Mouse (Mus musculus): ENCODE measurements around the gene Maats1. TPM values are rescaled to one million over a fixed set of nuclear protein-coding genes. Genes with fewer than 3 reads are reported as not detected.

Gene Maats1
- total and polyA plus RNA-seq, 3 experiments, result 0.03 TPM; not detected in 2

DNA sequence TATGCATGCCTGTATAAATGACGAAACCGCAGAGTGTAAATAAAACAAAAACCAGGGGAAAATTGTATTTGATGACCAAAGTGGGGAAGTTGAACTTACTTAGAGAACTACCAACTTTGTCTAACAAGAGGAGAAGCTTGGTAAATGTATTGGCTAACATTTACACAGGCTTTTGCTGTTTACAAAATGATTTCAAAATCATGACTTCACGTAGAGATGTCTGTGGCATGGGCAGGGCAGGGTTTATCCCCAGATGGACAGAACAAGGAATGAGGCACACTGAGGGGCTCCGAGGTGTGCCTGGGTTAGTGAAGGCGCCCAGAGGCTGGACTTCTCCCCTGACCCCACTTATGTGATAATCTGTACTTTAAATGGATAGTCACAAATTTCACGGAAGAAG is 54.6 kb downstream of the Maats1 start:
- no peak for DNase-seq (ENCODE audit: low read depth, low spot score)
- no peaks in the 10 kb centered on the region for H3K79me2 ChIP-seq (ENCODE audit: control insufficient read depth, insufficient read depth, low read length, poor library complexity)
- H3K27ac ChIP-seq (ENCODE audit: control insufficient read depth, low read depth, low read length), result no peak overlapping the region
- no peaks in the 10 kb centered on the region for H3K9me3 ChIP-seq (replicated peaks; ENCODE audit: insufficient read depth, low read length)
- no peaks in the 10 kb centered on the region for H3K4me1 ChIP-seq (ENCODE audit: control insufficient read depth in 1 of 2, insufficient read depth in 2 of 2, low read length in 2 of 2)
- no peak overlapping the region for H3K9ac ChIP-seq (ENCODE audit: control insufficient read depth, low read depth, low read length, poor library complexity, severe bottlenecking)
- H3K36me3 ChIP-seq (ENCODE audit: control insufficient read depth in 1 of 2, insufficient read depth in 2 of 2, low read length in 2 of 2), result no peaks in the 10 kb centered on the region
- TF ChIP-seq POLR2A (IDR thresholded peaks at IDR 0.05; ENCODE audit: control insufficient read depth in 1 of 2, insufficient read depth in 1 of 2, low read depth in 1 of 2, low read length in 2 of 2, poor library complexity in 1 of 2) (no peak), POLR2AphosphoS5 (IDR thresholded peaks at IDR 0.05; ENCODE audit: borderline replicate concordance, low read depth, low read length) (no peak), RAD21 (IDR thresholded peaks at IDR 0.05; ENCODE audit: low read depth, low read length) (no peak), MXI1 (IDR thresholded peaks at IDR 0.05; ENCODE audit: low read depth, low read length) (no peak), MAZ (IDR thresholded peaks at IDR 0.05; ENCODE audit: low read depth, low read length) (no peak), EP300 (IDR thresholded peaks at IDR 0.05; ENCODE audit: low read depth in 1 of 2, low read length in 2 of 2) (no peak), MAFK (IDR thresholded peaks at IDR 0.05; ENCODE audit: borderline replicate concordance, low read depth, low read length) (no peak), UBTF (IDR thresholded peaks at IDR 0.05; ENCODE audit: borderline replicate concordance, insufficient read depth, low read depth, low read length) (no peak), MAX (IDR thresholded peaks at IDR 0.05; ENCODE audit: low read length) (no peak), SIN3A (IDR thresholded peaks at IDR 0.05; ENCODE audit: low read length) (no peak), TCF12 (IDR thresholded peaks at IDR 0.05; ENCODE audit: low read depth, low read length) (no peak), GATA1 (IDR thresholded peaks at IDR 0.05; ENCODE audit: low read depth, low read length) (no peak), KAT2A (conservative IDR thresholded peaks at IDR 0.05; ENCODE audit: low read depth, low read length) (no peak), BHLHE40 (IDR thresholded peaks at IDR 0.05; ENCODE audit: borderline replicate concordance, low read depth, low read length) (no peak), ZMIZ1 (IDR thresholded peaks at IDR 0.05; ENCODE audit: low read depth, low read length) (no peak), RCOR1 (IDR thresholded peaks at IDR 0.05; ENCODE audit: low read depth, low read length) (no peak), JUND (IDR thresholded peaks at IDR 0.05; ENCODE audit: low read depth, low read length) (no peak)
- H3K27me3 ChIP-seq (ENCODE audit: control insufficient read depth in 1 of 2, insufficient read depth in 2 of 2, low read length in 2 of 2), result peaks cover 2 to 3% of the 10 kb centered on the region in 2 experiments; a peak in 3 of 4 replicates
- H3K4me3 ChIP-seq (ENCODE audit: control insufficient read depth in 1 of 2, insufficient read depth in 1 of 2, low read depth in 2 of 2, low read length in 2 of 2), result no peak overlapping the region

DNA sequence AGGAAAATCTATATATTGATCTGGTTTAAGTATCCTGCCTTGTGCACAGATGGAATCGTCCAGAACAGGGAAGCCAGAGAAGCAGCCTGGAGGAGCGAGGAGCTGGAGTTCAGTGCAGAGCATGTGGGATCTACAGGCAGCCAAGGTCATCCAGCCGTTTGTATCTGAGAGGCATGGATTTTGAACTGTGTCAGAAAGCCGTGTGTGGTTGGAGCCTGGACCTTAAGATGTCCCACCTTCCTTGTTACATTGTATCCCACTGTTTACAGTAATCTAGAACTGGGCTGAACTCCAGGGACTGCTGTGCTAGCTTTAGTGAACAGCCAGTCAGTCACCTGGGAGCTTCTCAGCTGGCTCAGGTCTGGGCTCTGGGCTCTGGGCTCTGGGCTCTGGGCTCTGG is 55.4 kb downstream of the Maats1 start:
- Histone ChIP-seq H3K9me3 (replicated peaks; ENCODE audit: insufficient read depth, low read length) (no peaks in the 10 kb centered on the region), H3K36me3 (ENCODE audit: control insufficient read depth in 1 of 2, insufficient read depth in 2 of 2, low read length in 2 of 2) (no peaks in the 10 kb centered on the region), H3K79me2 (ENCODE audit: control insufficient read depth, insufficient read depth, low read length, poor library complexity) (no peaks in the 10 kb centered on the region), H3K4me1 (ENCODE audit: control insufficient read depth in 1 of 2, insufficient read depth in 2 of 2, low read length in 2 of 2) (no peaks in the 10 kb centered on the region), H3K4me3 (ENCODE audit: control insufficient read depth in 1 of 2, insufficient read depth in 1 of 2, low read depth in 2 of 2, low read length in 2 of 2) (no peak overlapping the region), H3K9ac (ENCODE audit: control insufficient read depth, low read depth, low read length, poor library complexity, severe bottlenecking) (no peak overlapping the region), H3K27me3 (ENCODE audit: control insufficient read depth in 1 of 2, insufficient read depth in 2 of 2, low read length in 2 of 2) (peaks cover 2 to 5% of the 10 kb centered on the region in 2 experiments), H3K27ac (ENCODE audit: control insufficient read depth, low read depth, low read length) (no peak overlapping the region)
- TF ChIP-seq KAT2A (conservative IDR thresholded peaks at IDR 0.05; ENCODE audit: low read depth, low read length) (no peak), TCF12 (IDR thresholded peaks at IDR 0.05; ENCODE audit: low read depth, low read length) (no peak), POLR2A (IDR thresholded peaks at IDR 0.05; ENCODE audit: control insufficient read depth in 1 of 2, insufficient read depth in 1 of 2, low read depth in 1 of 2, low read length in 2 of 2, poor library complexity in 1 of 2) (no peak), HCFC1 (IDR thresholded peaks at IDR 0.05; ENCODE audit: low read depth, low read length) (no peak), POLR2AphosphoS5 (IDR thresholded peaks at IDR 0.05; ENCODE audit: borderline replicate concordance, low read depth, low read length) (no peak), MEF2A (IDR thresholded peaks at IDR 0.05; ENCODE audit: extremely low read depth, insufficient replicate concordance, low read depth, low read length, poor library complexity, severe bottlenecking) (no peak), GATA1 (IDR thresholded peaks at IDR 0.05; ENCODE audit: low read depth, low read length) (no peak), USF2 (IDR thresholded peaks at IDR 0.05; ENCODE audit: borderline replicate concordance in 1 of 2, insufficient read depth in 1 of 2, low read depth in 1 of 2, low read length in 2 of 2) (no peak), POLR2AphosphoS2 (IDR thresholded peaks at IDR 0.05; ENCODE audit: low read length) (no peak), ZKSCAN1 (IDR thresholded peaks at IDR 0.05; ENCODE audit: low read depth, low read length) (no peak), RAD21 (IDR thresholded peaks at IDR 0.05; ENCODE audit: low read depth, low read length) (no peak), CHD2 (IDR thresholded peaks at IDR 0.05; ENCODE audit: low read length) (no peak), NRF1 (IDR thresholded peaks at IDR 0.05; ENCODE audit: insufficient read depth, low read depth, low read length, poor library complexity, severe bottlenecking) (no peak), USF1 (IDR thresholded peaks at IDR 0.05; ENCODE audit: low read depth, low read length) (no peak), UBTF (IDR thresholded peaks at IDR 0.05; ENCODE audit: borderline replicate concordance, insufficient read depth, low read depth, low read length) (no peak), MXI1 (IDR thresholded peaks at IDR 0.05; ENCODE audit: low read depth, low read length) (no peak), SMC3 (IDR thresholded peaks at IDR 0.05; ENCODE audit: low read depth, low read length) (no peak), CTCF (IDR thresholded peaks at IDR 0.05 in 2 of 3, conservative IDR thresholded peaks at IDR 0.05 in 1 of 3; ENCODE audit: control insufficient read depth in 1 of 3, insufficient read depth in 1 of 3, low read depth in 2 of 3, low read length in 3 of 3, poor library complexity in 1 of 3, severe bottlenecking in 1 of 3) (no peak)
- DNase-seq (ENCODE audit: low read depth, low spot score), result no peak

Measured in MEL (cell line).